Mouse (Mus musculus) lung, postnatal 0 days (tissue): ENCODE measurements around the gene Fam189b.

Experiments
- CTCF ChIP-seq: IDR thresholded peaks from 2 replicates; pipeline ENCODE4 v1.5.1; 2016; ENCODE audit warnings: antibody characterized with exemption, mild to moderate bottlenecking
- EP300 ChIP-seq: IDR thresholded peaks from 2 replicates; pipeline ENCODE4 v1.6.1; 2016; ENCODE audit warnings: antibody characterized with exemption, mild to moderate bottlenecking, control low read depth

- no peak for TF ChIP-seq CTCF
- no peak for TF ChIP-seq EP300
Measured at GRCm38 (mm10) chr3:89163123-89163522, 19.8 kb upstream of the Fam189b start.
